Mouse (Mus musculus) embryonic fibroblast, embryonic 13.5 days (primary cell): ENCODE results near the gene Wdr76. TPM values are rescaled to one million over a fixed set of nuclear protein-coding genes. Genes with fewer than 3 reads are reported as not detected.
"Not testable (repeated sequence)": the region's sequence is repeated elsewhere in the genome, so short reads cannot be mapped to it uniquely, and the experiment has no call there.

Experiments
- H3K27ac ChIP-seq: 2 replicates; pipeline ENCODE4 v1.5.1; 2012; ENCODE audit warnings: low read length, control low read depth, inconsistent platforms; ENCODE audit not compliant: insufficient read depth
- H3K4me1 ChIP-seq: 2 replicates; pipeline ENCODE4 v1.6.1; 2011; ENCODE audit warnings: low read length; ENCODE audit not compliant: control insufficient read depth, insufficient read depth
- H3K4me3 ChIP-seq: 2 replicates; pipeline ENCODE4 v1.5.1; 2011; ENCODE audit warnings: mild to moderate bottlenecking, control low read depth, low read length; ENCODE audit not compliant: insufficient read depth
- CTCF ChIP-seq: IDR thresholded peaks from 2 replicates; pipeline ENCODE4 v1.5.1; 2011; ENCODE audit warnings: mild to moderate bottlenecking, control low read depth, low read length, moderate library complexity, borderline replicate concordance; ENCODE audit not compliant: insufficient read depth
- POLR2A ChIP-seq: IDR thresholded peaks from 2 replicates; pipeline ENCODE4 v1.6.1; 2011; ENCODE audit warnings: low read depth, mild to moderate bottlenecking, control low read depth, low read length, moderate library complexity
- polyA plus RNA-seq: library from polyadenylated mRNA; stranded (reverse); fragments of >200 nt; gene quantifications from 2 replicates; pipeline ENCODE4 v1.2.4, GENCODE M21; 2011; ENCODE audit warnings: low read depth; ENCODE audit not compliant: missing spikeins, insufficient read length

The Wdr76 gene
- 6.6 and 8.6 TPM in 2 replicates for polyA plus RNA-seq

GRCm38 (mm10) chr2:121505942-121506882, at the start of gene Wdr76, which contains the start of gene Mfap1a:
Gene Wdr76, plus strand, starts transcription at chr2:121506723.
Gene Mfap1a, minus strand, starts transcription at chr2:121506665.
- not testable (repeated sequence) for H3K4me1 ChIP-seq, H3K27ac ChIP-seq
- TF ChIP-seq POLR2A: peak; percentile 96
- peak within 1 kb of the TSS; percentile 52 for H3K4me3 ChIP-seq

- Histone ChIP-seq H3K4me3 (no peak overlapping the region), H3K4me1 (peaks cover 2% of the 10 kb centered on the region; the same call in 1 of the 2 replicates), H3K27ac (no peak overlapping the region)
- no peak for TF ChIP-seq POLR2A
Measured at GRCm38 (mm10) chr2:121460071-121460470, 46.5 kb upstream of the Wdr76 start.

GRCm38 (mm10) chr2:121468982-121469381, 37.5 kb upstream of the Wdr76 start:
- not testable (repeated sequence) for H3K4me1 ChIP-seq, H3K4me3 ChIP-seq, H3K27ac ChIP-seq

- H3K27ac ChIP-seq, H3K4me3 ChIP-seq, H3K4me1 ChIP-seq: not testable (repeated sequence)
Measured at GRCm38 (mm10) chr2:121472783-121473182, 33.7 kb upstream of the Wdr76 start.

- peak; percentile 95 for TF ChIP-seq POLR2A
- Histone ChIP-seq H3K4me3 (peak within 1 kb of the TSS; percentile 51), H3K27ac (0 out of 2 replicates have a peak within 1 kb of the TSS, but pooled peaks have one; percentile 18)
- H3K4me1 ChIP-seq: not testable (repeated sequence)
Measured at GRCm38 (mm10) chr2:121473301-121474179, 33.0 kb upstream of the Wdr76 start, which contains the start of gene Mfap1b. Gene Mfap1b, minus strand, starts transcription at chr2:121474067.

- Histone ChIP-seq H3K4me3 (peak overlapping the region; percentile 51), H3K27ac (0 out of 2 replicates have a peak overlapping the region, but pooled peaks have one; percentile 18), H3K4me1 (no peaks in the 10 kb centered on the region)
- TF ChIP-seq POLR2A: no peak
Measured at GRCm38 (mm10) chr2:121474180-121474535, 32.4 kb upstream of the Wdr76 start.

GRCm38 (mm10) chr2:121475306-121475705, 31.2 kb upstream of the Wdr76 start:
- not testable (repeated sequence) for H3K4me1 ChIP-seq, H3K27ac ChIP-seq, H3K4me3 ChIP-seq

- no peaks in the 10 kb centered on the region for H3K4me1 ChIP-seq
- no peak for TF ChIP-seq CTCF
- no peak for TF ChIP-seq POLR2A
- no peak overlapping the region for H3K4me3 ChIP-seq
- no peak overlapping the region for H3K27ac ChIP-seq
Measured at GRCm38 (mm10) chr2:121477491-121478266, 28.8 kb upstream of the Wdr76 start.

GRCm38 (mm10) chr2:121480498-121480897, 26.0 kb upstream of the Wdr76 start:
- TF ChIP-seq CTCF: peak; percentile 76; the same call in 1 of the 2 replicates
- TF ChIP-seq POLR2A: no peak
- Histone ChIP-seq H3K27ac (no peak overlapping the region), H3K4me3 (no peak overlapping the region), H3K4me1 (no peaks in the 10 kb centered on the region)

- H3K4me1 ChIP-seq, H3K4me3 ChIP-seq, H3K27ac ChIP-seq: not testable (repeated sequence)
Measured at GRCm38 (mm10) chr2:121480916-121481315, 25.6 kb upstream of the Wdr76 start.
